Mouse (Mus musculus): ENCODE measurements at regions not wholly inside any gene's neighbourhood (a gene's known extent, or its start where the extent isn't known, plus 50 kb on each side); places are given as distances from the start of the nearest gene placed in this dataset.

DNA sequence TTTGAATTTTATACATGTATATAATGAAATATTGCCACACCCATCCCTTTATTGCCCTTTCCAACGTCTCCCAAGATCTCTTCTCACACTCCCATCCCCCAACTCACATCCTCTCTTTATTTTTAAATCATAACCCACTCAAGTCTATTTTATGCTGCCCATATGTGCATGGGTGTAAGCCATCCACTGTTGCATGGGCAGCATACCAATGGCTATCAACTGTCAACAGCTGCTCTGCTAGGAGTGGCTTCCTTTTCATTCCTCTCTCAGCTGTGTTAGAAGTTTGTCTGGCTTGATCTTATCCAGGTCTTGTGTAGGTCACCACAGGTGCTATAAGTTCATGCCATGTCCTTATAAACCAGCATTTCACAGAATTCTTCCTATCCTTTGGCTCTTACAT, 409.2 kb upstream of the Klf4 start:
- in situ Hi-C loops (cut with MboI, MseI), result no loop called here

GRCm38 (mm10) chr4:55938383-55938782, 406.1 kb upstream of the Klf4 start:
- in situ Hi-C loops (cut with MboI, MseI), result no loop called here

DNA sequence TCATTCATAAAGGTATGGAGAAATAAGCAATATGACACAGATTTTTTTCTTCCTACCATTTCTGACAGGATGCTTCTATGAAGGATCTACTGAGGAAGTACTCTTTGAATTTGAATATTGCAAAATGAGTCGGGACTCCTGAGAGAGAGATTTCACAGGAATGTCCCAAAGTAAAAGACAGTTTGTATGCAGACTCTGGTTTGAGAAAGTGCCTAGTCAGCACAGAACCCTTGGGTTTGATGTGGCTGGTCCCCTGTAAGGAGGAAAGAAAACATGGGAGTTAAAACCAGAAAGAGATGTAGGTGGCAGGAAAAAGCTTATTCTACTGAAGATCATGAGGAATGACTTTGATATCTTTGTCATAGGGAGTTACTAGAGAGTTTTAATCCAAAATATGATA, 405.6 kb upstream of the Klf4 start:
- in situ Hi-C loops (cut with MboI, MseI), result no loop called here

- in situ Hi-C loops (cut with MboI, MseI), result no loop called here
Observed at GRCm38 (mm10) chr4:55929141-55929782, 397.0 kb upstream of the Klf4 start.

DNA sequence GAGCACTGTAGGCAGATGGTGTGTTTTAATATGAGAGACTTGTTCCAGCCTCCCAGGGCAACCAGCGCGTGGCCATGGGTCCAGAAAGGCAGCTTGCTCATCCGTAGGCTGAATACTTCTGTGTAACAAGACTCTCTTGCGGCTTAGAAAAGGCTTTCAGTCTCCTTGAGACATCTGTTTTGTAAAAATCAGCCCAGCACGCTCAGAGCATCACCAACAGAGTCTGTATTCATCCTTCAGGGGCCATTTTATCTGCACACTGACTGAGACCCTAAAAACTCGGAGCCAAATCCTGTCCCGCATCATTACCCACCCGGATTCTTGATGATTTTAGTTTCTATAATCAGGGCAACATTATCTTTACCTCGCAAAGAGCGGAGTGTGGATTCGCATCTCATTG, 396.4 kb upstream of the Klf4 start:
- in situ Hi-C loops (cut with MboI, MseI), result no loop called here

DNA sequence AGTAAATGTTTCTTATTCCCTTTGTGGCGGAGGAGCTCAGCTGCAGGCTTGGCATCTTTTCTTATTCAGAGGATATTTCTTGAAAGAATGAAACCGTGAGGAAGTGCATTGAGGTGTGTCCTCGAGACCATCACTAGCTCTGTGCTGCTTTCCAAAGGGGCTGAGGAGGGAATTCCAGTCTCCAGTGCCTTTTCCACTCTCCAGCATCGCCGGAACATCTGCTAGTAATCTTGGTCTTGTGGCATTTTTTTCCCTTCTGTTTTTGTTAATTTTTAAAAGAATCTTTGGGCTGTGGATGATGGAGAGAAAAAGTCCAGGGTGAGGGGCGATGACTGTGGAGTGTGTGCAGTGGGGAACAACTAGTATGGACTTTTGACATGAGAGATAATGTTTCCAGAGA, 395.9 kb upstream of the Klf4 start:
- in situ Hi-C loops (cut with MboI, MseI), result no loop called here

GRCm38 (mm10) chr4:55927391-55927790, 395.1 kb upstream of the Klf4 start:
- in situ Hi-C loops (cut with MboI, MseI), result no loop called here

- in situ Hi-C loops (cut with MboI, MseI), result no loop called here
Observed at GRCm38 (mm10) chr4:55924974-55925373, 392.7 kb upstream of the Klf4 start.

GRCm38 (mm10) chr4:55921217-55921616, 389.0 kb upstream of the Klf4 start:
- in situ Hi-C loops (cut with MboI, MseI), result no loop called here

DNA sequence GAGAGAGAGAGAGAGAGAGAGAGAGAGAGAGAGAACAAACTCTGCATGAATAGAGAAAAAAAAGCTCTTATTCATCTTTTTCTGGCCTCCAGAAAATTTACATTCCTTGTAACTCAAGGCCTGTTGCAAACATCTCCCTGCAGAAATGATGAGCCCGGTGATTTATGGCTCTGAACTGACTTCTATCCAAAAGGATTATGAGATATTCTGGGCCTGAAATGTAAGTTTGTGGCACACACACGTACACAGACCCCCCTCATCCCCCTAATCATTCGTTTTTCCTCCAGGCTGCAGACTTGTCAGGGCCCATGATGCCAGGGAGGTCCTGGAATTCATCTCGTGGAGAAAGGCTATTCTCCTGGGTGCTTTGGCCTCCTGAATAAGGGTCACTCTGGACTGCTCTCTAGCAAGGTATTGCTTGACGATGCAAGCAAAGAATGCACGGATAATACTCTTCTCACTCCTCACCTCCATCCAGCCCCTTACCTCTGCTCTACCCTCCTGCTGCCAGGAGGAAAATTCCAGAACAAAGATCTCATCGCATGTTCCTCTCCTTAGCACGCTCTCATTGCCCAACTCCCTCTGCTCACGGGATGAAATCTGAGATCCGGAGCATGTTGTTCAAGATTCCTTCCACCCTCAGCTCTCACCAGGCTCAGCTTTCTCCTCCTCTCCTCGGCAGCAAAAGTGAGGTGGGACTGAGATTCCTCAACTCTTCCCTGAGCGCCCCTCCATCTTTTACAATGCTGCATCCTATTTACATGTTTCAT, 362.0 kb upstream of the Klf4 start:
- in situ Hi-C loops (cut with MboI, MseI), result no loop called here

DNA sequence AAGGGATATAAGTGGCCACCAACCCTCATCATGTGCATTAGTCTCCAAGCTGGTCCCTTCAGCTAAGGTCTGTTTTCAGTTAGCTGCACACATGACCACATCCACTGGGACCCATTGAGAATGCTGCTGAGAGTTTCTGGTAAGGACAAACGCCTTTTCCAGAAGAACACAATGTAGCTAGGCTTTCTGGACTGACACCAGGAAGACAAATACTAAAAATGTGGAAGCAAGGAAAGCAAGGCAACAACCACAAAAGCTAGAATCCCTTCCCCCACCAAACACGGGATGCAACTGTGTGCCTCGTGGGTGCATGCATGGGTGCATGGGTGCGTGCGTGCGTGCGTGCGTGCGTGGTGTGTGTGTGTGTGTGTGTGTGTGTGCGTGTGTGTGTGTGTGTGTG, 359.4 kb upstream of the Klf4 start:
- in situ Hi-C loops (cut with MboI, MseI), result no loop called here

DNA sequence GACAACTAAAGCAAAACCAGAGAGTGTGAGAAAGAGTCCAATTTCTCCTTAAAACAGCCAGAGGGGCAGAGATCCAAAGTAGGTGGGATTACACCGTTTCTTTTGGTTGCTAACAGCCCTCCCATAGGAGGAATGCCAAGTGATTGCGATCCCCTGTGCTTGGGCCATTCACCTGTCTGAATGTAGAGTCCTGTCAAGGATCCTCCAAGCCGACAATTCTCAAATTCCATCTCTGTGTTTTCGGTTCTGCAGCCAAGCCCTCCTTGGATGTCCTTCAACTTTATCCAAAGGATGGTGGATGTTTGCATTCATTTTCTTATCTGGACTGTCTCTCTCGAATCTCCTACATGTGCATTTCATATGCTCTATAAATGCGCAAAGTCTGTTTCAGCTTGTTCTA, 355.3 kb upstream of the Klf4 start:
- in situ Hi-C loops (cut with MboI, MseI), result no loop called here

GRCm38 (mm10) chr4:55882541-55882940, 350.3 kb upstream of the Klf4 start:
- in situ Hi-C loops (cut with MboI, MseI), result no loop called here

- in situ Hi-C loops (cut with MboI, MseI), result no loop called here
Observed at GRCm38 (mm10) chr4:55875304-55875703, 343.0 kb upstream of the Klf4 start.

DNA sequence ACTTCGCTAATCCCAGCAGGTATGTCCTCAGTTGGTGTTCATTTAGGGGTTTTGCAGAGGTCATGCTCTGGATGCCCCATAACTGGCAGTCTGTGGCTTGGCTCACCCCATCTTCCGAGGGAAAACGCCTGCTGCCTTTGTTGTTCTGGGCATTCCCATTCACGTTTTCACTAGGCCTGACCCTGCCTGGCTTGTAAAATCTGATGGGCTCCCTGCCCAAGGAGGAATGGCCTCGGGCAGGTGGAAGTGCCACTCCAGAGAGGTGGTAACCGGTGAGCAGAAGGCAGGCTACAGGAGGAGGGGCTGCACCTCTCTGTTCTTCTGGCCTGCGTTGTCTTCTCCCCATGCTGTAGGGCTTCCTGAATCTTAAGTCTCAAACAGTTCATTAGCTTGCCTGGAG, 342.6 kb upstream of the Klf4 start:
- in situ Hi-C loops (cut with MboI, MseI), result no loop called here

DNA sequence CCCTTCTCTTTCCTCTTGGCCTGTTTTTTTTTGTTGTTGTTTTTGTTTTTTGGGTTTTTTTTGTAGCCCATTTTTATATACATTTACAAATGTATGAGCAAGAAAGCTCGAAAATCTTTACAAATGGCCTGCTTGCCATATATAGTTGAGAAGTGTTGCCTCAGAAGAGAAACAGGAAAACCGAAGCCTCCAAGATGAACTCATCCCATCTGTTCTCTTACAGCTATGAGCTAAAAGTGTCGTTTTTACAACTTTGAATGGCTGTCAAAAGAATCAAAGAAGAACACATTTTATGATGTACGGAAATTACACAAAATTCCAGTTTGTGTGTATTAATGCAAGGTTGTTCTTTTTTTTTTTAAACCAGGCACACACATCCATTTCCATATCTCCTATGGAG, 342.0 kb upstream of the Klf4 start:
- in situ Hi-C loops (cut with MboI, MseI), result no loop called here

GRCm38 (mm10) chr4:55860055-55860454, 327.8 kb upstream of the Klf4 start:
- in situ Hi-C loops (cut with MboI, MseI), result no loop called here

- in situ Hi-C loops (cut with MboI, MseI), result no loop called here
Observed at GRCm38 (mm10) chr4:55859211-55859761, 327.0 kb upstream of the Klf4 start.

- in situ Hi-C loops (cut with MboI, MseI), result no loop called here
Observed at GRCm38 (mm10) chr4:55851430-55851829, 319.2 kb upstream of the Klf4 start.

DNA sequence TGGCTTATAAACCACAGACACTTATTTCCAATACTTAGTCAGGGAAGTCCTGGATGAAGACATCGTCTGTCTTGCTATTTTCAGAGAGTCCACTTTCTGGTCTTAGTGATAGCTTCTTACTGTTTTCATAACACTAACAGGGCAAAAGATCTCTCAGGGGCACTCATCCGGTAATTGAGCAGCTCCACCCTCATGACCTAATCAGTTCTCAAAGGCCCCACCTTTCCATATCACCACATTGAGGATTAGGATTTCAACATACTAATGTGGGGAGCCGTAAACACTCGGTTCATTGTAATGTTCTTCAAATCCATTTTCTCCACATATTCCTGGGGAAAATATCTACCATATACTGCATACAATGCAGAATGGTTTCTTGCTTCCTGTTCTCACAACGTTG, 318.8 kb upstream of the Klf4 start:
- in situ Hi-C loops (cut with MboI, MseI), result no loop called here

GRCm38 (mm10) chr4:55843727-55844401, 311.6 kb upstream of the Klf4 start:
- in situ Hi-C loops (cut with MboI, MseI), result no loop called here

DNA sequence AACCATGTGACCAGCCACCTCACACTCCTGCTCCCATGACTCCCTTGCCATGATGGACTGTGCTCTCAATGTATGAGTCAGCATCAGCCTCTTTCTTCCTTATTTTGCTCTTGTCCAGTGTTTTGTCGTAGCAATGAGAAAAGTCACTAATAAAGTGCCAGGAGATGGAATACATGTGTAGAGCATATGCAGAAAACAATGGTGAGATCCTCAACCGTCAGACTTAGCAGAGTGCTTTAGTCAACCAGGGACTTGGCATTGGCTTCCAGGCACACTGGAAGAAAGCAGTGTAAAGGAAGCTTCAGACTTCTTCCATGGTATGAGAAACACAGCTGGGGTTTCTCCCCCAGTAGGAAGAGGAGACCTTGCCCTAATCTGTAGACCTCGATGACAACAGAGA, 306.3 kb upstream of the Klf4 start:
- in situ Hi-C loops (cut with MboI, MseI), result no loop called here
